Mouse (Mus musculus) A20 (cell line): Measurements from ENCODE around the gene Olfr1437.
"Not testable (repeated sequence)": the region's sequence is repeated elsewhere in the genome, so short reads cannot be mapped to it uniquely, and the experiment has no call there.

Experiments used
- DNase-seq: peaks from one replicate; pipeline ENCODE4 v3.0.0-alpha.2; 2011; ENCODE audit warnings: low read depth, low spot score

The Olfr1437 gene

DNA sequence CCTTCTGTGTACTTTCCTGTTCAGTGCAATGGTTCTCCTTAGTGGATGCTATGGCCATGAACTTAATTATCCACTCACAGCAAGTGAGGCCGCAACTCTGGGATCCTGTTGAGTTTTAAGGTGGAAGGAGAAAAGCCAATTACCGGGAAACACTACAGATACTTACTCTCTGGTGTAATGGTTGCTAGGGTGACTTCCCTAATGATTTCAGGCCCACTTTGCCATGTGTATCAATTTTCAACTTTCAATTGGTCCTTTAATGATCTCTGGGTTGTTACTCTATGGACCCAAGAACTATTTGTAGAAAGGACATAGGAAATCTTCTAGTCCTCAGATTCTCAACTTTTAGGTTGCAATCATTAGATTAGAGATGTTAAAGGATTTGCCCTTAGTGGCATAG, at the start of gene Olfr1437:
Olfr1437 (minus strand) TSS at position 101 of the 400 bp plus-strand sequence.
- no peak for DNase-seq

DNA sequence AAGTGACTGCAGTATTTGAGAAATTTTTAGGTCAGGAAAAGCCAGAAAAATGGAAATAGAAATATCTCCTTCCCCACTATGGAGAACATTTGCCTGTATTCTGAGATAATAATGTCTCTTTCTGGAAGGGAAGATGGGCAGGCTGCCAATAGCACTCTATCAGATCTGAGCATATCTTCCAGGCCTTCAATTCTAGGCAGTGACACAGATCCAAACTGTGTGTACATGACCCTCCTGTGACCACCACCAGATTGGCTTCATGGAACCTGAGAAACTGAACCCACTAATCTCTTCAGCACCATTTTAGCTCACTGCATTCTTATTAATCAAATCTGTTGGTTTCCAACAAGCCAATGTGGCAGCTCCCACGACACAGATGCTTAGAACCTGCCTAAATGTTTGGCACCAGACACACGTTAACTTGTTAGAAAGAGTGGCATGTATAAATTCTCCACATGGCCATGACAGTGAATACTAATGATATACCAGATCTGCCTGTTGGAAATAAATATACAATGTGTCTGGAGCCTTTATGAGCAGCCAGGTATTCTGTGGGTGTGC, 49.6 kb upstream of the Olfr1437 start:
- DNase-seq = no peak

GRCm38 (mm10) chr19:12373004-12373403, 48.1 kb upstream of the Olfr1437 start:
- no peak for DNase-seq

DNA sequence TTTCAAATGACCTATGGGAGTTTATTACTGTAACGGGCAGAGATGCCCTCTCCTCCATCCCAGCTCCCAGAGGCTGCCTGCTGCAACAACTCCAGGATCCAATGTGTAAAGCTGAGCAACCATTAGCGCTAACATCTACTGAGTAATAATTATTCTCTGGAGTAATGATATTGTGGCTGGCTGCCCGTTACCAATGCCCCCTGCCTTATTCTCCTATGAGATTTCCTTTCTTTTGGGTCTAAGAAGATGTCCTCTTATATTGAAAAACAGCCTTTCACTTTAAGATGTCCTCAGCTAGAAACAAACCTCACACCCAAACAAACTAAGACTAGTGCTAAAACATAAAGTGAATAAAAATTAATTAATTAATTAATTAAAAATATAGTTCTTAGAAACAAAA, 10.9 kb upstream of the Olfr1437 start, which contains the start of gene Olfr1438-ps1:
Olfr1438-ps1 (minus strand) TSS at position 101 of the 400 bp plus-strand sequence.
- DNase-seq = no peak

GRCm38 (mm10) chr19:12299030-12299429, 25.9 kb downstream of the Olfr1437 start, which contains the start of gene Olfr1436:
Gene Olfr1436 (minus strand): TSS chr19:12299130.
- DNase-seq = not testable (repeated sequence)

- DNase-seq = no peak
Observed at GRCm38 (mm10) chr19:12292979-12293378, 31.9 kb downstream of the Olfr1437 start.

GRCm38 (mm10) chr19:12279554-12279953, 45.3 kb downstream of the Olfr1437 start, which contains the start of gene Olfr1434:
Gene Olfr1434 (plus strand): TSS chr19:12279854.
- no peak for DNase-seq
